Mouse (Mus musculus): Measurements from ENCODE around the gene Epn3. TPM values are rescaled to one million over a fixed set of nuclear protein-coding genes. Genes with fewer than 3 reads are reported as not detected.

The Epn3 gene
- polyA plus RNA-seq, 1 experiment, result not detected

GRCm38 (mm10) chr11:94441752-94442151 is 58.0 kb downstream of the Epn3 start:
- no peak for TF ChIP-seq POLR2A (IDR thresholded peaks at IDR 0.05; ENCODE audit: borderline replicate concordance, low read depth, low read length)
- no peak for TF ChIP-seq CTCF (IDR thresholded peaks at IDR 0.05; ENCODE audit: low read depth, low read length)
- Histone ChIP-seq H3K27ac (ENCODE audit: insufficient read depth, low read depth, low read length) (no peak overlapping the region), H3K4me3 (ENCODE audit: insufficient read depth, low read length) (no peak overlapping the region), H3K4me1 (ENCODE audit: control insufficient read depth, insufficient read depth, low read length) (no peaks in the 10 kb centered on the region)

- TF ChIP-seq CTCF (IDR thresholded peaks at IDR 0.05; ENCODE audit: low read depth, low read length), result no peak
- no peak for TF ChIP-seq POLR2A (IDR thresholded peaks at IDR 0.05; ENCODE audit: borderline replicate concordance, low read depth, low read length)
- no peak overlapping the region for H3K27ac ChIP-seq (ENCODE audit: insufficient read depth, low read depth, low read length)
- H3K4me1 ChIP-seq (ENCODE audit: control insufficient read depth, insufficient read depth, low read length), result no peaks in the 10 kb centered on the region
- H3K4me3 ChIP-seq (ENCODE audit: insufficient read depth, low read length), result no peak overlapping the region
Observed at GRCm38 (mm10) chr11:94441122-94441521, 58.7 kb downstream of the Epn3 start.

GRCm38 (mm10) chr11:94440421-94440820 is 59.4 kb downstream of the Epn3 start:
- H3K27ac ChIP-seq (ENCODE audit: insufficient read depth, low read depth, low read length), result no peak overlapping the region
- no peak overlapping the region for H3K4me3 ChIP-seq (ENCODE audit: insufficient read depth, low read length)
- TF ChIP-seq CTCF (IDR thresholded peaks at IDR 0.05; ENCODE audit: low read depth, low read length) (no peak), POLR2A (IDR thresholded peaks at IDR 0.05; ENCODE audit: borderline replicate concordance, low read depth, low read length) (no peak)
- no peaks in the 10 kb centered on the region for H3K4me1 ChIP-seq (ENCODE audit: control insufficient read depth, insufficient read depth, low read length)

Other genes with a start within 250 kb of the Epn3 start
- gene Gm21885, start 218.1 kb downstream of the Epn3 start, polyA plus RNA-seq (2012; ENCODE audit: insufficient read depth, insufficient read length, missing spikeins), result not detected in 2 replicates
- gene Luc7l3, start 178.0 kb downstream of the Epn3 start, polyA plus RNA-seq (2012; ENCODE audit: insufficient read depth, insufficient read length, missing spikeins), result 146 and 206 TPM in 2 replicates
- 43.9 and 47.6 TPM in 2 replicates for gene Ankrd40, start 172.0 kb downstream of the Epn3 start, polyA plus RNA-seq (2012; ENCODE audit: insufficient read depth, insufficient read length, missing spikeins)
- gene Abcc3, start 107.0 kb downstream of the Epn3 start, polyA plus RNA-seq (2012; ENCODE audit: insufficient read depth, insufficient read length, missing spikeins), result 57.3 and 58.9 TPM in 2 replicates
- not detected in 2 replicates for gene Cacna1g, start 25.8 kb downstream of the Epn3 start, polyA plus RNA-seq (2012; ENCODE audit: insufficient read depth, insufficient read length, missing spikeins)
- gene Spata20, start 13.8 kb downstream of the Epn3 start, polyA plus RNA-seq (2012; ENCODE audit: insufficient read depth, insufficient read length, missing spikeins), result not detected in 2 replicates
- 0.50 and 0.89 TPM in 2 replicates for gene Mycbpap, start 21.8 kb upstream of the Epn3 start, polyA plus RNA-seq (2012; ENCODE audit: insufficient read depth, insufficient read length, missing spikeins)
- gene Rsad1, start 49.3 kb upstream of the Epn3 start, polyA plus RNA-seq (2012; ENCODE audit: insufficient read depth, insufficient read length, missing spikeins), result 2.4 and 3.3 TPM in 2 replicates
- gene Chad, start 65.1 kb upstream of the Epn3 start, polyA plus RNA-seq (2012; ENCODE audit: insufficient read depth, insufficient read length, missing spikeins), result not detected in 2 replicates
- 9.5 and 10.2 TPM in 2 replicates for gene Acsf2, start 101.9 kb upstream of the Epn3 start, polyA plus RNA-seq (2012; ENCODE audit: insufficient read depth, insufficient read length, missing spikeins)
- gene Lrrc59, start 129.8 kb upstream of the Epn3 start, polyA plus RNA-seq (2012; ENCODE audit: insufficient read depth, insufficient read length, missing spikeins), result 48.9 and 57.6 TPM in 2 replicates
- 65.1 and 74.4 TPM in 2 replicates for gene Mrpl27, start 153.8 kb upstream of the Epn3 start, polyA plus RNA-seq (2012; ENCODE audit: insufficient read depth, insufficient read length, missing spikeins)
- 4.1 and 7.5 TPM in 2 replicates for gene Eme1, start 154.0 kb upstream of the Epn3 start, polyA plus RNA-seq (2012; ENCODE audit: insufficient read depth, insufficient read length, missing spikeins)
- 186 and 188 TPM in 2 replicates for gene Xylt2, start 177.5 kb upstream of the Epn3 start, polyA plus RNA-seq (2012; ENCODE audit: insufficient read depth, insufficient read length, missing spikeins)
- gene Gm11541, start 204.5 kb upstream of the Epn3 start, polyA plus RNA-seq (2012; ENCODE audit: insufficient read depth, insufficient read length, missing spikeins), result not detected in 2 replicates
- not detected in 2 replicates for gene Cdc34b, start 241.8 kb upstream of the Epn3 start, polyA plus RNA-seq (2012; ENCODE audit: insufficient read depth, insufficient read length, missing spikeins)

Measured in bone marrow macrophage, adult 2 months (primary cell).